Mouse (Mus musculus) cerebellum, adult 2 months (tissue): ENCODE data around the gene Wdfy2.

Experiments
- CTCF ChIP-seq: fragments of 200-500 bp; IDR thresholded peaks from 2 replicates; pipeline ENCODE4 v1.5.1; 2011; ENCODE audit warnings: low read depth, mild to moderate bottlenecking, control low read depth, low read length, moderate library complexity, borderline replicate concordance; ENCODE audit not compliant: insufficient read depth
- POLR2A ChIP-seq: fragments of 200-500 bp; IDR thresholded peaks from 2 replicates; pipeline ENCODE4 v1.6.1; 2011; ENCODE audit warnings: low read length, control low read depth, borderline replicate concordance; ENCODE audit not compliant: insufficient read depth

GRCm38 (mm10) chr14:62844226-62844625, 6.7 kb downstream of the Wdfy2 start:
- no peak for TF ChIP-seq CTCF
- no peak for TF ChIP-seq POLR2A
